Mouse (Mus musculus): ENCODE results near the gene Chst11. TPM values are rescaled to one million over a fixed set of nuclear protein-coding genes. Genes with fewer than 3 reads are reported as not detected.

Gene Chst11
- total RNA-seq, 2 experiments from 2014 or later = 1.3 to 1.4 TPM

DNA sequence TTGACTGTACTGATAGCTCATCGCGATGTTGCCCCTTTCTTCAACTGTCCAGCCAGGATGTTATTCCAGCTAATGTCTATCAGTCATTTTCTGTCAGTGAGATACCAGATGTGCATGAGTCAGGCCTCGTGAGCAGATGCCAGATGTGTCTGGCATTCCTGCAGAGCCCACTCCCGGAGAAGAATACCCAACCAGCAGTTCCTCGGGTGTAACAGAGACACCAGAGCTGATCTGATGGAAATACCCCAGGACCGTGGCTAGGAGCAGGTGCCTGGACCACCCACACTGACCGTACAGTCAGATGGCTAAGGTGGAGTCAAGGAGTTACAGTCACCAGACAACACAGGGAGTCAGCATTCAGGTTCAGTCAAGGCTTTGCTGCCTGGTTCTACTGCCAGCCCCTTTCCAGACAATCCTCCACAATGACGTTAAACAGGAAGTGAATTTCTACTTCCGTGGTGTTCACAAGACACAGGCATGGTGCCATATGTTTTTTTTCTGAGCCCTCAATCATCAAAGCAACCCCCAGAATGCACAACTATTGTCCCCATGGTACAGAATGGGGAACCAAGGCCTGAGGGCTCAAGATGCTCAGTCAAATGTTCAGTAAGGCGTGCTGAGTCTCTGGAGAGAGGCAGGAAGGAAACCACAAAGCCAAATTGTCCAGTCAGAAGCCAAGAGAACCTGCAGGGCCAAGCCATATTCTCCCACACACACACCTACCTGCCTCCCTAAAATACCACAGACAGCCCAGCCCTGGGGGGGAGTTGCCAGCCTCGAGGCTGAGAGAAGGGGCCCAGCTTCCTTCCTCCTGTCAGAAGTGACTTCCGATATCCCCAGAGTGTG is 198.6 kb downstream of the Chst11 start:
- intact Hi-C loops (cut with DNase I; ENCODE audit: low total_unique reads) = loop anchor here (5.0 to 10.0 kb wide), 3 partner anchors 69 to 272 kb away; partner anchors contain the start of gene Chst11
- DNase-seq = no peak

DNA sequence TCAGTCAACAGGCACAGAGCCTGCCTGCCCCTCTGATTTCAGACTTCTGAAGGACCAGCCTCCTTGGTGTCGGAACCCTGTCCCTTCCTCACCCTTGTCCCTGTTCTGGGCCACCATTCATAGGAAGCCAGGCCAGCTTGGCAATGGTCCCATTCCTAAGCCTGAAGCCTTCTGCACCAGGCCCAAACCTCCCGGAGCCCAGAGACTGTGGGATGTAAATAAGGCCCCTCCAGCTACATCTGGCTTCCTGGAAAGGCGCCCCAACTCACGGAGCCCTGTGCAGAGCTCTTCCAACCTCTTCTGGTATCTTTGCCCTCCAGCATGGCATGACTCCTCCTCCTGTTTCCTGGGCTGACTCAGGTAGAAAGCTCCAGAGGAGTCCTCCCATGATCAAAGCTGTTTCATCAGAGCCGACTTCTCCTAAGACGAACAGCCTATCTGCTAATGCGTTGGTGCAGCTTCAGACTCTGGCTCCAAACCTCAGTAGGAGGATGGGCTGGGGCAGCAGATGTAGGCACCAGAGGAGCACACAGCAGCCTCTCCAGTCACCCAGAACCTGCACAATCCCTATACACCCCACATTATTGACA is 199.3 kb downstream of the Chst11 start:
- no peak for DNase-seq

GRCm38 (mm10) chr10:83185121-83185520 is 199.8 kb downstream of the Chst11 start:
- intact Hi-C loops (cut with DNase I; ENCODE audit: low total_unique reads) = loop anchor here (10.0 kb wide), 2 partner anchors 70 to 200 kb away; partner anchors contain the start of gene Chst11
- no peak for DNase-seq

More for the DNA sequence above, 199.3 kb downstream of the Chst11 start:
- intact Hi-C loops (cut with DNase I; ENCODE audit: low total_unique reads) = loop anchor here (5.0 to 10.0 kb wide), 3 partner anchors 70 to 272 kb away; partner anchors contain the start of gene Chst11

- intact Hi-C loops (cut with DNase I; ENCODE audit: low total_unique reads) = loop anchor here (10.0 kb wide), 2 partner anchors 71 to 201 kb away; partner anchors contain the start of gene Chst11
- DNase-seq = no peak
Measured at GRCm38 (mm10) chr10:83186167-83186566, 200.9 kb downstream of the Chst11 start.

DNA sequence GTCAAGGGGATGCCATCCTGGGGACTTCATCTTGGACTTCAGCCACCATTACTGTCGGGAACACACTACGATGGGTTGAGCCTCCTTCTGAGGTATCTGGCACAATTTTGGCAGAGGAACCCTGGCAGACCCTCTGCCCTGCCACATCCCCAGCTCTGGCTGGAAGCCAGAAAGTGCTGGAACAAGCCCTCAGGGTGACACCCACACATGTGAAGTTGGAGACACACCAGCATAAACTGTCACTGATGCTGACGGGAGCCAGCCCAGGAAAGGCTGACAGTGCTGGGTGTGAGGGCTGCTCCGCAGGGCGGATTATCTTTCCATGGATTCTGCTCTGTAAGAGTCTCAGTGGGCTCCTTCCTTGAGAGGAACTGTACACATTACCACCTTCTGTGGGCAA is 201.7 kb downstream of the Chst11 start:
- intact Hi-C loops (cut with DNase I; ENCODE audit: low total_unique reads) = loop anchor here (10.0 kb wide), 2 partner anchors 72 to 202 kb away; partner anchors contain the start of gene Chst11
- DNase-seq = no peak

GRCm38 (mm10) chr10:83189071-83189470 is 203.8 kb downstream of the Chst11 start:
- DNase-seq = no peak
- intact Hi-C loops (cut with DNase I; ENCODE audit: low total_unique reads) = loop anchor here (10.0 kb wide), 2 partner anchors 74 to 204 kb away; partner anchors contain the start of gene Chst11

GRCm38 (mm10) chr10:83191476-83191875 is 206.2 kb downstream of the Chst11 start:
- intact Hi-C loops (cut with DNase I; ENCODE audit: low total_unique reads) = no loop called here
- DNase-seq = no peak

GRCm38 (mm10) chr10:83191982-83192381 is 206.7 kb downstream of the Chst11 start:
- DNase-seq = no peak
- intact Hi-C loops (cut with DNase I; ENCODE audit: low total_unique reads) = no loop called here

GRCm38 (mm10) chr10:83197690-83198336 is 212.5 kb downstream of the Chst11 start:
- intact Hi-C loops (cut with DNase I; ENCODE audit: low total_unique reads) = no loop called here
- DNase-seq = peak; percentile 64

DNA sequence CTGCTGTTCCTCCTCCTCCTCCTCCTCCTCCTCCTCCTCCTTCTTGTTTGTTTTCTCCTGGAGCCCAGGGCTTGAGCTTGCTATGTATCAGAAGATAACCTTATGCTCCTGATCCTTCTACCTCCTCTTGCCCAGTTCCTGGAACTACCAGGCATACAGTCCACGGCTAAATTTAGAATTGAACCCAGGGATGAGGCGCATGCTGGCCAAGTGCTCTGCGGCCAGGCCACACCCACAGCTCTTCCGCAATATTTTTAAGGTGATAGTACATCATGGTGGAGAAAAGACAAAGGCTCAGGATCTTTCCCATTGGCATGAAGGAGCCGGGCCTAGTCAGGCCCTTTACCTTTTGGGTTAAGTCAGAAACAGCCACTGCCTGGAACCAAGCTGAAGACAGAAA is 213.4 kb downstream of the Chst11 start:
- intact Hi-C loops (cut with DNase I; ENCODE audit: low total_unique reads) = no loop called here
- DNase-seq = no peak

DNA sequence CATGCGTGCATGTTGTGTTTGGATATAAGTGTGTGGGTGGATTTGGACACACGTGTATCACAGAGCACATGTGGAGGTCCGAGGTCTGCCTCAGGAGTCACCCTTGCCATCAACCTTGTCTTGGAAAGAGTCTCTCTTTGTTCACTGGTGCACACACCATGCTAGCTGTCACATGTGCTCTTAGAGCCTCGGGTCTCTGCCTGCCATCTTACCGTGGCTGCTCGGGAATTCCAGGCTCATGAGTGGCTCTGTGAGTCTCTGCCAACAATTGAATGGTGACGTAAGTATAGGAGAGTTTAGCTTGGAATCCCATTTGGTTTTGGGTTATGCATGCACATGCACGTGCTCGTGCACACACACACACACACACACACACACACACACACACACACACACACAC is 214.0 kb downstream of the Chst11 start:
- DNase-seq = no peak
- intact Hi-C loops (cut with DNase I; ENCODE audit: low total_unique reads) = no loop called here

DNA sequence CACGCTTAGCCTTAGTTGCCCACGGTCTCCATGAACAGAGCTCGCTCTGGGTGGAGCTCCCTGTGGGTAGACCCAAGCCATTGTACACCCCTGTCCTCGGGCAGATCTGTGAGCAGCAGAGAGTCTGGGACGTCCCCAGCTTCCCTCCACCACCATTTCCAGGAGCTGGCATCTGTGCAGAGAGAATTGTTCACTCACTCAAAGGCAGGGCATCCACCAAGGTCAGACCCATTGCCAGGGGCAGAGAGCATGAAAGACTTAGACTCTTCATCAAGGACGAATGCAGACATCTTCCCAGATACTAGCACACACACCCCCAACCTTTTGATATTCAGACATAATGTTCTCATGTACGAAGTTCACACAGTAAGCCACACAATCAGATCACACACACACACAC is 216.2 kb downstream of the Chst11 start:
- intact Hi-C loops (cut with DNase I; ENCODE audit: low total_unique reads) = loop anchor here (5.0 kb wide), 1 partner anchor 289 kb away; no protein-coding TSS in a partner anchor
- no peak for DNase-seq

GRCm38 (mm10) chr10:83202906-83203702 is 217.8 kb downstream of the Chst11 start:
- intact Hi-C loops (cut with DNase I; ENCODE audit: low total_unique reads) = loop anchor here (5.0 kb wide), 1 partner anchor 291 kb away; no protein-coding TSS in a partner anchor
- DNase-seq = no peak

DNA sequence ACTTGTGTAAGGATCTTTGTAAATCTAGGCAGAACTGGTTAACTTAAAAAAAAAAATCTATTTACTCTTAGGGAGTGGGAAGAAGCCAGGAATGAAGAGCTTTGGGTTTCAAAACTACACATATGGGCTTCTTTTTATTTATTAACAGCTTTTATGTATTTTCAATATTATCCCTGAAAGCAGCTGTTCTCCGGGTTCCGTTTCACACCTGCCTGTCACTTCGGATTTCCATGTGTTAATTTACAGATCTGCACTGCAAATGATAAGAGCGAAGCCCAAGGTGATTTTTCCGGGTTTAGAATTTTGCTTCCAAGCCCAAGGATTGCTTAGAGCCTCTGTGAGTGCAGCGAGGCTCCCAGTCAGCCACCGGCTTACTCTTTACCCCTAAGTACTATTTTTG is 223.1 kb downstream of the Chst11 start:
- no peak for DNase-seq
- intact Hi-C loops (cut with DNase I; ENCODE audit: low total_unique reads) = no loop called here

DNA sequence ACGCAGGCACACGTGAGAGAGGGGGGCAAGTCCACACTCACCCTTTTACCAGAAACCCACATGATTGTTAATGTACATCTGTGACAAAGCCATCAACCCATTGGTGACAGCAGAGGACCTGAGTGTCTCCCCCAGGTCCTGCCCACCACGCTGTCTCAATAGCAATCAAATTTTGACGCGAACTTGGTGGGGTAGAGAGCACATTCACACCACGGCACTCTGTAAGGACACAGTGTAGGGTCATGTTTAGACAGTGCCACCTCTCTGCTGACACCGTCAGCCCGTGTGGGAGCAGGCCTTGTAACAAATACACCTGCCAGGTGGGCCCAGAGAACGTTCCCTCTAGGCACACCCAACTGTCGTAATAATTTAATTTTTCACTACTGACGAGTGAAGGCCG is 224.1 kb downstream of the Chst11 start:
- DNase-seq = no peak
- intact Hi-C loops (cut with DNase I; ENCODE audit: low total_unique reads) = no loop called here

DNA sequence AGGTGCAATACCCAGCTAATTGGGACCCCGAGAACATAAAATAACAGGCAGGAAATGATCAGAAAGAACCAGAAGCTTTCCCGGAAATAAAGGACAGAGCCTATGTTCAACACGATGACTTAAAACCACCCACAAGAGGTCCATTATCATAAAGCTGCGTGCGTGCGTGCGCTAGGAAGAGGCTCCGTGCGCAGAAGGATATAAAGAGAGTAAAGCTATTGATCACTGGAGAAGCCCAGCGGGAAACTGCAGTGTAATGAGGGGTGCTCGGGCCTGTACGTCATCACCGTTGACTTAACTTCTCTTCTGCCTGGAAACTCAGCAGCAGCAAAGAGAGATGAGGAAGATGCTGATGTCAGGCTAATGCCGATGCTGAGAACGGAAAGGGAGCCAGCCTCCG is 224.8 kb downstream of the Chst11 start:
- no peak for DNase-seq
- intact Hi-C loops (cut with DNase I; ENCODE audit: low total_unique reads) = no loop called here

DNA sequence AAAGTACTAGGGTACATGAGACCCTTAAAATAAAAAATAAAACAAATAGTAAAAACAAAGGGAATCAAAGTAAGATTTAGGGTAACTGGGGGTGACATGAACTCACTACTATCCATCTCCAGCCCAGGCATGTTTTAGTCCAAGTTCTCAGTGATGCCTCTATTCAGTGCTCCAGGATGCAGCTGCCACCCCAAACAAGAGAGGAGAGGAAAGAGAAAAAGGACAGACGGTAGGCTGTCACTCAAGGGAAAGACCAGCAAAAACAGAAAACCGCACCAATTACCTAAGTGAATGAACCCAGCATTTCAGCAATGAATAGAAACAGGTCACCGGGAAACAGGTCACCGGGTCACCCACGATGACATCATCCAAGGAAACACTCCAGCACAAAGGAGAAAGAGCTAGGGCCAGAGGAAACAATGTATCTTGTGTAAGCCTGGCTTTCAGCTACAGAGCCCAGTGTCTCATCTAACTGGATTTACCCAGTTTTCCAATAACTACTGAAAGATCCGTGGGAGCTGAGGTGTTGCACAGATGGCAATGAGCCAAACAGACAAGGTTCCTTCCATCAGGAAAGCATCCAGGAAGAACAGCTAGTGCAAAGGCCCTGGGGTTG is 225.8 kb downstream of the Chst11 start:
- no peak for DNase-seq
- intact Hi-C loops (cut with DNase I; ENCODE audit: low total_unique reads) = no loop called here

DNA sequence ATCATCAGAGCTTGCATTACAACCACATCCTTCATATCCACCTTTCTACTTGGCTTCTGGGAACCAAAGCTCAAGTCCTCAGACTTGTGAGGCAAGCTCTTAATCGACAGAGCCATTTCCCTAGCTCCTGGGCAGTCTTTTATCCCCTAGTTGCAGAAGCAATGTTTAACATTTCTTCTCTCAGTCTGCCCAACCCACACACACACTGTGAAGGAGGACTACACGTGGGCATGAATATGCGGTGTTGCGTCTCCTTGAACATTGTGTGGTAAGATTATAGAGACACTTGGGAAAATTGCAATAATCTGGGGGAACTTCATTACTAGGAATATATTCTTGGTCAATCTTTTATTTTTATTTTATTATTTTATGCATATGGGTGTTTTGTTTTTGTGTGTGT is 227.3 kb downstream of the Chst11 start:
- DNase-seq = no peak
- intact Hi-C loops (cut with DNase I; ENCODE audit: low total_unique reads) = no loop called here

DNA sequence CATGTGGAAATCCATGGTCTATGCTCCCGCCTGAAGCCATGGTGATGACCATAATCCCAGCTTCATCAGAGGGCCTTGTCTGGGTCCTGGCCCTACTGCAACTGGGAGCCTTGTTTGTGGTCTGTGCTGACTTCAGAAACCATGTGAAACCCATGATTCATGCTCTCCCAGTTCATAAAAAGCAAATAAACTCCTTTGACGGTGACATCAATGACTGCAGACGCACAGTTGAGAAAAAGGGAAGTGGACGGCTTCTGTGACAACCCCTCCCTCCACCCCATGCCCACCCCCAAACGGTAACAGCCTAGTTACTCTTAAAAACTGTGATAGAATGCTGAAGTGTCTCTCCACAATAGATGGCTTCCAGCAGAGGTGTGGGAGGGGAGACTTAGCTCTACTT is 230.3 kb downstream of the Chst11 start:
- intact Hi-C loops (cut with DNase I; ENCODE audit: low total_unique reads) = no loop called here
- DNase-seq = no peak

Data from gastrocnemius, postnatal 14 days (tissue).